Mouse (Mus musculus): ENCODE data around the gene Arsb. TPM values are rescaled to one million over a fixed set of nuclear protein-coding genes. Genes with fewer than 3 reads are reported as not detected.

Arsb gene
- polyA plus RNA-seq, 1 experiment from 2014 or later: 11.9 TPM

DNA sequence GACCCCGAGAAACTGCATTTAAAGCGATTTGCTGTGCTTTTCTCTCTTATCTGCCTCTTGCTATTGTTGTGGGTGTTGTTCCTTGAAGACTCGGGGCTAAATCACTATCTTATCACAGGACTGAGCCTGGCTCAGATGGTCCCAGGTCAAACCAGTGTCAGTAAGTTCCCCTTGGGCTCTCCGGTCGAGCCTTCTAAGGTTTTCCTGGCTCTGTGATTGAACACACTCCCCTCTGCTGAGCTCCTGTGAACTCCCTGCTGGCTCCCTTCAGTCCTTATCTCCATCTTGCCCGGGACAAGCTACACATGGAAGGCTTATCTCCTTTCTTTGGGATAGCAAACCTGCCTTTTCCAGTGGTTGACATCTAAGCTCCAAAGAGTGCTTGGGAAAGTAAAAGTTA lies 180.1 kb downstream of the Arsb start:
- no peaks in the 10 kb centered on the region for H3K36me3 ChIP-seq (ENCODE audit: insufficient read depth, low read length)
- peaks cover 7% of the 10 kb centered on the region; the same call in 1 of the 2 replicates for H3K4me1 ChIP-seq (replicated peaks; ENCODE audit: insufficient read depth, low read length)

DNA sequence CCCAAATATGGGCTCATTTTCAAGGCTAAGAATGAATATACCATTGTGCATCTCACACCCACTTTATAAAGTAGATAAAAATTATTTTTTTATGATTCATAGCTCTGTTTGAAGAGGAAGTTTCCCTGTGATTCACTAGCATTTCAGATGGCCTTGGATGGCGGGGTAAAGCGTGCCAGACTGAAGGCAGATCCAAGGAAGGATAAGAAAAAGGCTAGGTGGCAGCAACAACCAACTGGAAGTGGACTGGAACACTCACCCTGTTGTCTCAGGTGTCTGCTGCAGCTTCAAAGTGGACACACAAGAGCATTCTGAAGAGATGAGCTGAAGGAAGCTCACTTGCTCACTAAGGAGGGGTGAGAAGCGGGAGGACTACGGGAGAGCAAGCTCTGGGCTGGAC lies 181.0 kb downstream of the Arsb start:
- Histone ChIP-seq H3K4me1 (replicated peaks; ENCODE audit: insufficient read depth, low read length) (peaks cover 7% of the 10 kb centered on the region; the same call in 1 of the 2 replicates), H3K9ac (ENCODE audit: low read depth, low read length) (no peak overlapping the region), H3K27ac (no peak overlapping the region), H3K9me3 (replicated peaks; ENCODE audit: low read length) (no peaks in the 10 kb centered on the region), H3K4me3 (replicated peaks; ENCODE audit: low read depth, low read length) (no peak overlapping the region), H3K36me3 (ENCODE audit: insufficient read depth, low read length) (no peaks in the 10 kb centered on the region), H3K27me3 (ENCODE audit: insufficient read depth, low read length) (no peaks in the 10 kb centered on the region), H3K4me2 (ENCODE audit: low read length) (no peak overlapping the region)
- DNase-seq (ENCODE audit: low spot score) (no peak), ATAC-seq (replicated peaks; ENCODE audit: low FRiP score, low read depth) (no peak)
- no peak for TF ChIP-seq CTCF (IDR thresholded peaks at IDR 0.05; ENCODE audit: low read depth)
- 92% methylated on average over 4 of the region's 4 CpGs for WGBS

More for the DNA sequence above, 180.1 kb downstream of the Arsb start:
- WGBS: 52% methylated on average over 6 of the region's 6 CpGs
- no peak overlapping the region for H3K9ac ChIP-seq (ENCODE audit: low read depth, low read length)
- H3K27me3 ChIP-seq (ENCODE audit: insufficient read depth, low read length): no peaks in the 10 kb centered on the region
- no peaks in the 10 kb centered on the region for H3K9me3 ChIP-seq (replicated peaks; ENCODE audit: low read length)
- TF ChIP-seq CTCF (IDR thresholded peaks at IDR 0.05; ENCODE audit: low read depth): no peak
- no peak overlapping the region for H3K4me3 ChIP-seq (replicated peaks; ENCODE audit: low read depth, low read length)
- H3K4me2 ChIP-seq (ENCODE audit: low read length): no peak overlapping the region
- DNase-seq (ENCODE audit: low spot score) (no peak), ATAC-seq (replicated peaks; ENCODE audit: low FRiP score, low read depth) (no peak)
- no peak overlapping the region for H3K27ac ChIP-seq

DNA sequence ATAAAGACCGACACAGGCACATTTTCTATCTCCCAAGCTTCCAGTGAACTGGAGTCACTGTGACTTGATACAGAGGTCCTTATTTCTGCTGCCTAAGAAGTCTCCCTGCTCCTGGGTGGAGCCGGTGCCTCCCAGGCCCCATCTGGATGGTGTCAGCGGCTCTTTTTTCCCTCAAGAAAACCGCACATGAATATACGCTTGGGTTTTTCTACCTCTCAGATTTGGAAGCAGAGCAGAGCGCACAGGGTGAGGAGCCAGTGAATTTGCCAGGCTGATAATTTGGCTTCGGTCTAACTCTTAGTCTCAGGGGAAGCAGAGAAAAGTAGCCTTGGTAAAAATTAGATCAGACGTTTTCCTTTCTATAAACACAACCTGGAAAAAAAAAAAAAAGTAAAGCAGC lies 186.5 kb downstream of the Arsb start:
- no peak overlapping the region for H3K9ac ChIP-seq (ENCODE audit: low read depth, low read length)
- no peaks in the 10 kb centered on the region for H3K36me3 ChIP-seq (ENCODE audit: insufficient read depth, low read length)
- no peak for TF ChIP-seq CTCF (IDR thresholded peaks at IDR 0.05; ENCODE audit: low read depth)
- no peaks in the 10 kb centered on the region for H3K9me3 ChIP-seq (replicated peaks; ENCODE audit: low read length)
- 81% methylated on average over 8 of the region's 8 CpGs for WGBS
- H3K4me1 ChIP-seq (replicated peaks; ENCODE audit: insufficient read depth, low read length): no peaks in the 10 kb centered on the region
- no peak overlapping the region for H3K27ac ChIP-seq
- ATAC-seq (replicated peaks; ENCODE audit: low FRiP score, low read depth) (no peak), DNase-seq (ENCODE audit: low spot score) (no peak)
- no peak overlapping the region for H3K4me3 ChIP-seq (replicated peaks; ENCODE audit: low read depth, low read length)
- H3K4me2 ChIP-seq (ENCODE audit: low read length): no peak overlapping the region
- H3K27me3 ChIP-seq (ENCODE audit: insufficient read depth, low read length): no peaks in the 10 kb centered on the region

DNA sequence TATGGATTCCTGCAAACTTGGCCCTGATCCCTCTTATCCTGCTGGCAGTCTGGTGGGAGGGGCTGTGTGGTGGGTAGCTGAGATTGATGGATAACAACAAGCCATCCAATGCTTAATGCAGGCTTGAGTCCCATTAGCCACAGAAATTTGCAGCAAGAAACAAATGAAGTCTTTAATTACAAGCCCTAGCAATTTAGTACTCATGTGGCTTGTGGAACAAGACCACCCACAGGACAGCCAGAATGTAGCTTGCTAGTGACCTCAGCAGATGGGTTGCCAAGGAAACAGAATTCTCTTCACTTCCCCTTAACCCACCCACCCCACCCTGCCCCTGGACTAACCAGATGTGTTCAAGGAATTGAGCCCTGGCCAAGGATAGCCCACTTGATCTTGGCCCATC lies 194.8 kb downstream of the Arsb start:
- no peak for TF ChIP-seq CTCF (IDR thresholded peaks at IDR 0.05; ENCODE audit: low read depth)
- Histone ChIP-seq H3K9me3 (replicated peaks; ENCODE audit: low read length) (no peaks in the 10 kb centered on the region), H3K36me3 (ENCODE audit: insufficient read depth, low read length) (no peaks in the 10 kb centered on the region), H3K27me3 (ENCODE audit: insufficient read depth, low read length) (no peaks in the 10 kb centered on the region), H3K27ac (no peak overlapping the region), H3K4me3 (replicated peaks; ENCODE audit: low read depth, low read length) (no peak overlapping the region), H3K4me2 (ENCODE audit: low read length) (no peak overlapping the region), H3K4me1 (replicated peaks; ENCODE audit: insufficient read depth, low read length) (no peaks in the 10 kb centered on the region), H3K9ac (ENCODE audit: low read depth, low read length) (no peak overlapping the region)
- no peak for DNase-seq (ENCODE audit: low spot score)
- ATAC-seq (replicated peaks; ENCODE audit: low FRiP score, low read depth): no peak

DNA sequence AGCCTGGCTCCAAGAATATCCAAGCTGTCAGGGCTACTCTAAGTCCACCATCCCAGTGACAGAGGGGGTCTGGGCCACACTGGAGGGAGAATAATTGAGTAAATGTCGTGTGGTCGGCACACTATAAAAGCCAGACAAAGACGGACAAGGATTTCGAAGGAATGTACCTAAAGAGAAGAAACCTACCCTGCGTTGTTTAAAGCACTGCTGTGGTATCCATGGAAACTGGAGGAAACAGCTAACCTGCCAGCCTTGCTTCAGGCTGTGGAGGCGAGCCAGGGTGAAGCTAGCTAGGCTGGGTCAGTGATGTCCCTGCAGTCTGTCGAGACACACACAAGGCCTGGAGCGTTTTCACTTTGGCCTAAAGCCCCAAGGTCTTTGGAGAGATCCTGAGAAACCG lies 195.7 kb downstream of the Arsb start:
- Histone ChIP-seq H3K4me1 (replicated peaks; ENCODE audit: insufficient read depth, low read length) (no peaks in the 10 kb centered on the region), H3K9ac (ENCODE audit: low read depth, low read length) (no peak overlapping the region), H3K4me3 (replicated peaks; ENCODE audit: low read depth, low read length) (no peak overlapping the region), H3K27ac (no peak overlapping the region), H3K36me3 (ENCODE audit: insufficient read depth, low read length) (no peaks in the 10 kb centered on the region), H3K27me3 (ENCODE audit: insufficient read depth, low read length) (no peaks in the 10 kb centered on the region), H3K4me2 (ENCODE audit: low read length) (no peak overlapping the region), H3K9me3 (replicated peaks; ENCODE audit: low read length) (no peaks in the 10 kb centered on the region)
- 60% methylated on average over 9 of the region's 9 CpGs for WGBS
- TF ChIP-seq CTCF (IDR thresholded peaks at IDR 0.05; ENCODE audit: low read depth): no peak
- ATAC-seq (replicated peaks; ENCODE audit: low FRiP score, low read depth): no peak
- DNase-seq (ENCODE audit: low spot score): no peak

DNA sequence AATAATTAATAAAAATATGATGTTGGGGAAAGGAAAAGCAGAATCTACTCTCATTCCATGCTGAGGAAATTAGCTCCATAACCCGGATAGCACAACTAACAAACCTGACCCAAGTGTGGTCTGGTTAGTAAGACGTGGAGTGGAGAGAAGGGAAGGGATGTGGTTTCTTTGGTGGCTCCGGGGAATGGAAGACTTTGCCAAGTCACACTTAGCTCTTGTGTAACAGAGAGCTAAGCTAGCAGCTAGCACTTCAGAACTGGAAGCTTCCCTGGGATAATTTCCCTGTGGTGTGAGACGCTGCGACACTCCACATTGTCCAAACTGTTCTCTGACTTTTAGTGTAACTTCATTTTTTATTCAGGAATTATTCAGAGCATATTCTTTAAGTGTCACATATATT lies 198.7 kb downstream of the Arsb start:
- H3K4me1 ChIP-seq (replicated peaks; ENCODE audit: insufficient read depth, low read length): no peaks in the 10 kb centered on the region
- 91% methylated on average over 5 of the region's 5 CpGs for WGBS
- ATAC-seq (replicated peaks; ENCODE audit: low FRiP score, low read depth): no peak
- DNase-seq (ENCODE audit: low spot score): no peak
- TF ChIP-seq CTCF (IDR thresholded peaks at IDR 0.05; ENCODE audit: low read depth): no peak
- H3K9me3 ChIP-seq (replicated peaks; ENCODE audit: low read length): no peaks in the 10 kb centered on the region
- no peak overlapping the region for H3K9ac ChIP-seq (ENCODE audit: low read depth, low read length)
- no peaks in the 10 kb centered on the region for H3K27me3 ChIP-seq (ENCODE audit: insufficient read depth, low read length)
- H3K4me3 ChIP-seq (replicated peaks; ENCODE audit: low read depth, low read length): no peak overlapping the region
- H3K4me2 ChIP-seq (ENCODE audit: low read length): no peak overlapping the region
- no peaks in the 10 kb centered on the region for H3K36me3 ChIP-seq (ENCODE audit: insufficient read depth, low read length)
- H3K27ac ChIP-seq: no peak overlapping the region

DNA sequence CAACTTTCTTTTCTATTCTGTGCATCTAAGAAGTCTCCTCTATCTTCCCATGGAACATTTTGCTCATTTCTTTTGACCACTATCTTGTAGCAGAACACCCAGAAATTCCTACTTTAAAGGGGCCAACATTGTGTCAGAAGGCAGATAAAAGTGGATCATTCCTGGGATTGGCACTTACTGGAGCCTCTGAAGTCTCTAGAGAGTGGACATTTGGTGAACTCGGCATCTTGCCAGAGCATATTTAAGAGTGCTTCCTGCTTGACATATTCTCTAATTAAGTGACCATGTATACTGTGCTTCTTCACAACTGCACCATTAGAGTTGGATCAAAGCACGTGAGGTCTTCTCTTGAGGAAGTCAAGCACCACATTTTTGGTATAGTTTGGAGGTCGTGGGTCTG lies 201.0 kb downstream of the Arsb start:
- Histone ChIP-seq H3K27me3 (ENCODE audit: insufficient read depth, low read length) (no peaks in the 10 kb centered on the region), H3K4me3 (replicated peaks; ENCODE audit: low read depth, low read length) (no peak overlapping the region), H3K27ac (no peak overlapping the region), H3K9ac (ENCODE audit: low read depth, low read length) (no peak overlapping the region), H3K36me3 (ENCODE audit: insufficient read depth, low read length) (no peaks in the 10 kb centered on the region), H3K4me2 (ENCODE audit: low read length) (no peak overlapping the region), H3K9me3 (replicated peaks; ENCODE audit: low read length) (no peaks in the 10 kb centered on the region), H3K4me1 (replicated peaks; ENCODE audit: insufficient read depth, low read length) (no peaks in the 10 kb centered on the region)
- ATAC-seq (replicated peaks; ENCODE audit: low FRiP score, low read depth) (no peak), DNase-seq (ENCODE audit: low spot score) (no peak)
- 71% methylated on average over 3 of the region's 3 CpGs for WGBS
- TF ChIP-seq CTCF (IDR thresholded peaks at IDR 0.05; ENCODE audit: low read depth): no peak

All from kidney, postnatal 0 days (tissue).